Mouse (Mus musculus) erythroblast, embryonic 14.5 days (primary cell): ENCODE measurements around the gene Cnpy2.

Source experiments
- GATA1 ChIP-seq: IDR thresholded peaks from 2 replicates; pipeline ENCODE4 v1.6.1; 2012; ENCODE audit warnings: low read length, inconsistent platforms, mixed read lengths
- TAL1 ChIP-seq: IDR thresholded peaks from 3 replicates; pipeline ENCODE4 v1.6.1; 2012; ENCODE audit warnings: low read length, inconsistent platforms, mixed read lengths

- TF ChIP-seq GATA1 (no peak), TAL1 (no peak)
These were observed 19.5 kb upstream of the Cnpy2 start for GRCm38 (mm10) chr10:128302785-128303125.
